Mouse (Mus musculus) brain, adult 2 months (tissue): ENCODE measurements around the gene Stat6.
A peak's percentile ranks its signal among the peaks of the same experiment; 100 is the strongest.
"Not testable (repeated sequence)": the region's sequence is repeated elsewhere in the genome, so short reads cannot be mapped to it uniquely, and the experiment has no call there.

Experiments used
- DNase-seq: peaks from one replicate; pipeline ENCODE4 v3.0.0; 2011; ENCODE audit warnings: low read depth, low spot score

Gene Stat6

GRCm38 (mm10) chr10:127652906-127653638 lies 10.3 kb downstream of the Stat6 start:
- no peak for DNase-seq

GRCm38 (mm10) chr10:127654970-127655579 lies 12.3 kb downstream of the Stat6 start:
- DNase-seq, result no peak

- not testable (repeated sequence) for DNase-seq
These were observed 14.8 kb downstream of the Stat6 start for GRCm38 (mm10) chr10:127657617-127658016.

DNA sequence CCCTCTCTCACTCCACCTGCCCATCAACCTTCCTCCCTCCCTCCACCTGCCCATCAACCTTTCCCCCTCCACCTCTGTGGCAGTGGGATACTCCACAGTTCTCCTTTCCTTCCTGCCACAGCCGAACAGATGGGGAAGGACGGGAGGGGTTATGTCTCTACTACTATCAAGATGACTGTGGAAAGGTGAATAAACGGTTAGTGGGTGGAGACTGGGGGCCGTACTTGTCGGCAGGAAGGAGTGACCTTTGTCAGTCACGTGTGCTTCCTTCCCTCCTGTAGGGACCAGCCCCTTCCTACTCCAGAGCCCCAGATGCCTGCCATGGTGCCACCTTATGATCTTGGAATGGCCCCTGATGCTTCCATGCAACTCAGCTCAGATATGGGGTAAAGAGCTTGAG lies 15.3 kb downstream of the Stat6 start:
- DNase-seq, result no peak

DNA sequence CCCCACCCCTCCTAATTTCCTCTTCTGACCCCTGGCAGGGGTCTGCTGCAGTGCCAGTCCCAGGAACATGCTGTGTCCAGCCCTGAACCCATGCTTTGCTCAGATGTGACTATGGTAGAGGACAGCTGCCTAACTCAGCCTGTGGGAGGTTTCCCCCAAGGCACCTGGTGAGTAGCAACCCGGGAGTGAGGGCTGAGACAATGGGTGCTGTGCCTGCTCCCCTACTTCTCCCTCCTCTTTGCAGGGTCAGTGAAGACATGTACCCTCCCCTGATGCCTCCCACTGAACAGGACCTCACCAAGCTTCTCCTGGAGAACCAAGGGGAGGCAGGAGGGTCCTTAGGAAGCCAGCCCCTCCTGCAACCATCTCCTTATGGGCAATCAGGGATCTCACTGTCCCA lies 16.8 kb downstream of the Stat6 start:
- no peak for DNase-seq

DNA sequence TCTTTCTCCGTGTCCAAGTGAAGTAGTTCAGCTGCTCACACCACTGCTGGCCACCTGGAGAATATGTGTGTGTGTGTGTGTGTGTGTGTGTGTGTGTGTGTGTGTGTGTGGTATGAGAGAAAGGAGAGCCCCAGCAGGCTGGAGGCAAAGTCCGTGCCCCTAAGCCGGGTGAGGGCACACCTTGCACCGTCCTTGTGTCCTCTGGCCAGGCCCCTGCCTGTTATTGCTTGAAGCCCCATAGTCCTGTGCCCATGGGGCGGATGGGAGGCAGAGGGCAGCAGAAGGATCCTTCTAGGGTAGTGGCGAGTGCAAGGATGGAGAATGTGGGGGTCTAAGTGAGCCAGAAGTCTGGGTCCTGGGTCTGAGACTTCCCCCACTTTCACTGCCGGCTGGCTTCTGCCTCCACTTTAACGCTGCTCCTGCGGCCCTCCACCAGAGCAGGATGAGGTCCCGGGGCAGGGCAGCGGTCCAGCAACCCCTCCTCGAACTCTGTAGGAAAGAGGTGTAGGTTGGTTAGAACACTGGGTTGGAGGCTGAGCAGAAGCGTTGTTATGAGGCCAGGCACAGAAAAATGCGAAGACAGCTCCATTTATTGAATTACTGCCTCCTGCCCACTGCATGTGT lies 18.6 kb downstream of the Stat6 start:
- DNase-seq, result no peak

DNA sequence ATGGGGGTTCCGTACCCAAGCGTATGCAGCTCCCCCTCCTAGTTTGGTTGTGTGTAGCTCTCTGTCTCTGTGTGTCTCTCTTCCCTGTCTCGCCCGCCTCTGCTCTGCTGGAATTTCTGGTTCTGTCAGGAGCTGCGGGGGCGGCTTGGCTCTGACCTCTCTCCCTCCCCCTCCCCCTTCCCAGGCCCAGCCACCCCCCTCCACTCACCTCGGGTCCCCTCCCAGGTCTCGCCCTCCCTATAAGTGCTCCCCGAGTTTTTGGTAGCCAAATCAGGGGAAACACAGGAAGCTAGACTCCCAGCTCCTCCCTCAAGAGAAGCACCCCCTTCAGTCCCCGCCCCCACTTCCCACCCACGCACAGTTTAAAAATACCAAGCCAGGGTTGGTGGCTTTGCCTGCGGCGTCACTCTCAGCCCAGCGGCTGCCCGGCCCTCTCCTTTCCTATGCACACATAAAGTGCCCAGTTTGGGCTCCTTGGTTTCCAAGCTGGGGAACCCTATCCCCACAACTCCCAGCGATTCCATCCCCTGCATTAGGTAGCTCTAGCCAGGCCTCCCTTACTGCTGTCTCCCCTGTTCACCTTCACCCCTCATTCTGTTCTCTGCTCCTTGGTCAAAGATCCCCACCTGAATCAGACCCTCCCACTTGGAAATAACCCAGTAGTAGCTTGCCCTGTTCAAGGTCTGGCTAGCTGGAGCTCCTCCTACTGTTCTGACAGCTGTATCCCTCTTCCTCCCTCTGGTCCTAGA lies 19.3 kb downstream of the Stat6 start:
- peak; percentile 94 for DNase-seq

GRCm38 (mm10) chr10:127662666-127663253 lies 20.0 kb downstream of the Stat6 start:
- no peak for DNase-seq

- no peak for DNase-seq
These were observed 20.8 kb downstream of the Stat6 start for GRCm38 (mm10) chr10:127663590-127663989.

- no peak for DNase-seq
These were observed 21.4 kb downstream of the Stat6 start for GRCm38 (mm10) chr10:127664166-127664565.

DNA sequence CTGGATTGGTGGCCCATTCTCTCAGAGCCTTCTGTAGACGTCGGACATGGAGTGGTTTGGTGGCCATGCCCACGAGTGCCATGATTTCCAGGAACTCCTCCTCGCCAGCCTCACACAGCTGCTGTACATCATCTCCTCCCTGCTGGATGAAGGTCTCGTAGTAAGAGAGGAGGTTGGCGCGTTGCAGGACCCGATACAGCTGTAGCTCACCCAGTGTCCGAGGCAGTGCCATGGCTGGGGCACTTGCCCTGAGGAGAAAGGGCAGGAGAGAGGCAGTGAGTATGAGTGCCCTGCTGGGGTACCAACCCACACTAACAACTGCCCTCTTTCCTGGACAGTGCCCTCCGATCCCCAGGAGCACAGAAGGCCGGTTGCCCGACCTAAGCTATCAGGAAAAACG lies 22.1 kb downstream of the Stat6 start:
- DNase-seq, result peak; percentile 42

DNA sequence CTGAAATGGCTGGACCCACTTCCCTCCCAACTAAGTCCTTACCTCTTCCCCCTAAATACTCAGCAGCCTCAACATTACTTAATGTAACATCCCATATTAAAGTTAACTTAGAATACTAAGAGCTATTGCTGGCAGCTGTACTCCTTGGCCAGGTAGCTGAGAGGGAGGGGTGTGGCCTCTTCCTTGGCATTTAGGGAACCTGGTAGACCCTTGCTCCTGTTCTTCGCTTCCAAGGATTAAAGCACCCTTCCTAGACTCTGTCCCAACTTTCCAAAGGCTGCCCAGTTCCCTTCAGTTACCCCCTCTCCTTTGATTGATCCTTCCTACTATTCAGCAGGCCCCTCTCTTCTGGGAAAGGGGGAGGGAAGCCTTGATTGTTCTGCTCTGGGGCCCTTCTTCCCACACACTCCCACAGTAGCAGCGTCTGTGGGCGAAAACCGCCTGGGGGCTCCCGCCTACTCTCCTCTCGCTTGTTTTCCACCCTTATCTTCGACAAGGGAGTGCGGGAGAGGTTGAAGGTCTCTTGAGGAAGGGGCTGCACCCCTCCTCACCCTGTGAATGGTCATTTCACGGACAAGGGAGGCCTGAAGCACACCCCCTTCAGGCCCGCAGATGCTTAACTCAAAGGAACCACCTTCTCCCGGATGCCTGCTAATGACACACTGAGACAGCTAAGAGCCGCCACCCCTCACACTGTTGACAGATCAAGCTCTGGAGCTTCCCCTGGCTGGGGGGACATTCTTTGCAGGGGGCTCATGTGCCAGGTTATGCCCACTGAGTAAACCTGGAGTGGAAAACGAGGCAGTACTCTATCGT lies 22.8 kb downstream of the Stat6 start:
- peak; percentile 70 for DNase-seq

DNA sequence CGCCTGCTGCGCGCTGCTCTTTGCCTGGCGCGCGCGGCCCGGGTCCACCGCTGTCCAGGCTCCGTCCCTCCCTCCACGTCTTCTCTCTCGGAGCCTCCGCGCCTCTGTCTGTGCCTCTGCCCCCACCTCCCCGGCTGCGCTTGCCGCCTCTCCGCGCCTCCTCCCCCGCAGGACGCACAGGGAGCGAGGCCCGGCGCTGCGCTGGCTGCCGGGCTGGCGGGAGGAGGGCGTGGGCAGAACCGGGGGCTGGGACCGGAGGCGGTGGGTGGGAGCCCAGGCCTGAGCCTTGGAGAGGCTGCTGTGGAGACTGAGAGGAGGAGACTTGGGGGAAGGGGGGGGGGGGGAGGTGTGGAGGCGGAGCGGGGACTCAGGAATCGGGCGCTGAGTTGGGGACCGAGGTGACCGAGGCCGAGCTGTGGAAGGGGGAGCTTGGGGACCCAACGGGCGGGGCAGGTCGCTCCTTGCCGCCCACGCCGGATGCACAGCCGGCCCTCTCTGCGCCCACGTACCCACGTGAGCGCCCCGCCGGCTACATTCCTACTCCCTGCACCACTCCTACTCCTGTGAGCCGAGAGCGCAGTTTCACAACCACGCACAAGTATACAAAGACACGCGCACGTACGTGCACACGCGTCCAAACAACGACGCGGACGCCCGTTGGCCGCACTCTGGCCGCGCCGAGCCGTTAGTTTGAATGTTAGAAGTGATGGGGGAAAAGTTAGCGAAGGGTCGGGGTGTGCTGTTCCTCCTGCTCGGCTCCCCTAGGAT lies 23.9 kb downstream of the Stat6 start, which contains the start of gene Nemp1:
Nemp1 (plus strand) TSS at position 401 of the 768 bp plus-strand sequence.
- DNase-seq, result peak; percentile 95

DNA sequence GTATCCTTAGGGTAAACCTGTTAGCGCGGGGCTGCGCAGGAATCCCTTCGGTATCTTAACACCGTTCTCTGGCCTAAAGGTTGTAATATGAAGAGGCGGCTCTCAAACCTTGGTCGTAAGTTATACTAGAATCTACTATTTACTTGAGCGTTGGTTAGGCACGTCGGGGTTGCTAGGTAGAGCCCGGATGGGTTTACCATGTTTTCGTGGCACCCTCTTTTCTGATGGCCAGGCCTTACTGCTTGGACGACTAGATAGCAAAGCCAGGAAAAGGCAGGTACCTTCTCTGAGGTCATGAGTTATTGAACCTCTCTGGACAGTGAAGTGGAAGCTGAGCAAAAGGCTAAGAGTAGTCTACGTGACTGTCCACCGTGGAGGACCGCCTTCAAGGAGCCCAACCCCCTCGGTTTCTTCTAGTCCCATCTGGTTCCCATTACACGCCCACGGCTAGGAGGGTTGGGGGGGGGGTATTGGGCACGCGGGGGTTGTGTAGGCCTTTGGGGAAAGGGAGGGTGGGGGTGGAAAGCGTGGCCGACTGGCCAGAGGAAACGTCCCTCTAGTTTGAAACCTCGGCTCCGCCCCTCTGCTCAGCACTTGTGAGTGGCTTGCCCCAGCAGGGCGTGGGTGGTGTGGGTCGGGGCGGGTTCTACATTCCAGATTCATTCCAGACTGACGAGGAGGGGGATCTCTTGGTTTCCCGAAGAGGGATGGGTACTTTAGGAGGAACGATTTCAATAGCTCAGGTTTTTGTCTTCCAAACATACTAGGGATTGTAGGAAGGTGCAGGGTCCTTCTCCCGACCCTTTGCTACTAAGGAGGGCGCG lies 24.7 kb downstream of the Stat6 start:
- peak; percentile 92 for DNase-seq

DNA sequence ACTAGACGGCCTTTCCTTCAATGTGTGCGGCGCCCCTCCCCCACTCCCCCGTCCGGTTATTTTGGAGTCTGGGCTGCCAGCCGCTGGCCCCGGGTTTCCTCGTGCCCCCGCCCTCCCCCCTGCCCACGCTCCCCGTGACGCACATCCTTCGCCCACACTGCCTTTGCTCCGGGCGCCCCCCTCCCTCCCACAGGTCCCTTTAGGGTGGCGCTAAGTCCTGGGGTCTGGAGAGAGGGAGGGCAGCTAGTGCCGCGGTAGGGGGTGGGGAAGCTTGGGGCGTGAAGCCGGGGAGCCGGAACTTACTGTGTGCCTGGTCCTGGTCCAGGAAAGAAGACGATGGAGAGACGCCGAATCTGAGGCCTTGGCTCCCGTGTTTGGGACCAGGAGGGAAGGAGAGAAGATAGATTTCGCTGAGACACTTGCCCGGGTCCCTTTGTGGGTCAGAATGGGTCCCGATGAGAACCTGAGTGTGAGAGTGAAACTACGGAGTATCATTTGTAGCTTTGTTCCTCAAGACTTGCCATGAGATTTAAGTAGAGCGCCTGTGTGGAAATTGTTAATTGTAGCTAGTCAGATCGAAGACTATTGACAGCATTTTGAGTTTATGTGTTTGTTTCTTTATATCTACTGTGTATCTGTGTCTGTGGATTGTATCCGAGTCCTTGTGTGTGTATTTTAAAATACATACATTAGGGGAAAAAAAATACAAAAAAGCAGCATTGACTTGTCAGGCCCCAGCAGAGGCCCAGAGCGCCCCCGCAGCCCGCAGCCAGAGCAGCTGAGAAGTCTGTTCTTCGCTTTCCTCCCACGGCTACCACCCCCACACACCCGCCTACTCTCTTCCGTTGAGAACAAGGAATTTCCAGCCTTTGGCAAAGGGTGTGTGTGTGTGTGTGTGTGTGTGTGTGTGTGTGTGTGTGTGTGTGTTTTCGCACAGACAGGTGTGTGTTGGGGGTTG lies 25.6 kb downstream of the Stat6 start, which contains the start of gene Nab2:
Nab2 (minus strand) TSS at position 476 of the 958 bp plus-strand sequence.
- DNase-seq, result peak; percentile 90

DNA sequence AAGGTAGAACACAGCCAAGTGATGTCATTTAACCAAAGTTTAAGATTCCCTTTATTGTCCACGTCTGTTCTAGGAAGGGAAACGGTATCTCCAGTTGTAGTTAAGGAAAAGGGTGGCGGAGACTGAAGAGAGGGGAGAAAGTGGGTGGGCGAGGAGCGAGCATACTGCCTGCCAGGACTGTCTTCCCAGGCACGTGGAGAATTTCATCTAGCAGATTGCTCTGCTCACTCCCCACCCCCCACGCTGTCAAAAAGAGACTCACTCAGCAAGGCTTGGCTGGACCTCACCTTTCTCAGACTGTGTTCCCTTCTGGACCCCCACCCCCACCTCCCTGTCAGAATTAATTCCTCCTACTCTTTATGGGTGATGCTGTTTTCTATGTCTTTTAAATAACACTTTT lies 26.4 kb downstream of the Stat6 start:
- DNase-seq, result peak; percentile 75

DNA sequence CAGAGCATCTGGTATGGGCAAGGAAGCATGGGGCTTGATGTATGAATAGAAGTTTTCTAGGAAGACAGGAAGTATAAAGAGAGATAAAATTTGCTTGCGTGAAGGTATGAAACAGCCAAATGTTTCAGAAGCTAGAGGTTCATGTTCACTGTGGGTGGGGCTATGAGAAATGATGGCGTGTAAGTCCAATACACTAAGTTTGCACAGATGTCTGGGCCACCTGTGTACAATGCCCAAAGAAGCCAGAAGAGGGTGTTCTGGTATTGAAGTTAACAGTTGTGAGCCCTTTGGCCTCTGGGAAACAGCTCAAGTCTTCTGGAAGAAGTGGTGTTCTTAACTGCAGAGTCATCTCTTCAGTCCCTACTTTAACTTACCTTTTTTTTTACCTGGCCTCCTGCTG lies 27.4 kb downstream of the Stat6 start:
- DNase-seq, result no peak

GRCm38 (mm10) chr10:127671276-127671675 lies 28.5 kb downstream of the Stat6 start:
- DNase-seq, result no peak
